Mouse (Mus musculus) layer of hippocampus, adult 11-12 months (tissue): ENCODE measurements around the gene Phf10.
A peak's percentile ranks its signal among the peaks of the same experiment; 100 is the strongest.
"Not testable (repeated sequence)": the region's sequence is repeated elsewhere in the genome, so short reads cannot be mapped to it uniquely, and the experiment has no call there.

Experiments used
- DNase-seq: peaks from one replicate; pipeline ENCODE4 v3.0.0; 2022; ENCODE audit warnings: low spot score

Gene Phf10

GRCm38 (mm10) chr17:14960951-14961556 is at the start of gene Phf10:
Phf10 (minus strand) TSS chr17:14961273.
- DNase-seq, result not testable (repeated sequence)

GRCm38 (mm10) chr17:15009706-15010413 is 48.8 kb upstream of the Phf10 start, which contains the start of gene Gm3435:
Gm3435 (plus strand) TSS chr17:15010176.
- not testable (repeated sequence) for DNase-seq

GRCm38 (mm10) chr17:15009088-15009487 is 48.0 kb upstream of the Phf10 start:
- DNase-seq, result not testable (repeated sequence)

- not testable (repeated sequence) for DNase-seq
These were observed 39.0 kb upstream of the Phf10 start for GRCm38 (mm10) chr17:15000047-15000446.

GRCm38 (mm10) chr17:14994140-14994539 is 33.1 kb upstream of the Phf10 start:
- not testable (repeated sequence) for DNase-seq

- not testable (repeated sequence) for DNase-seq
These were observed 32.2 kb upstream of the Phf10 start for GRCm38 (mm10) chr17:14993139-14993832.

GRCm38 (mm10) chr17:14992522-14993138 is 31.6 kb upstream of the Phf10 start:
- not testable (repeated sequence) for DNase-seq

GRCm38 (mm10) chr17:14990116-14990702 is 29.1 kb upstream of the Phf10 start:
- peak; percentile 21 for DNase-seq

GRCm38 (mm10) chr17:14978362-14979038 is 17.4 kb upstream of the Phf10 start, which contains the start of the genes 9030025P20Rik and Gm3417:
9030025P20Rik (plus strand) TSS chr17:14978468.
Gm3417 (minus strand) TSS chr17:14978790.
- not testable (repeated sequence) for DNase-seq

GRCm38 (mm10) chr17:14977718-14978361 is 16.8 kb upstream of the Phf10 start:
- not testable (repeated sequence) for DNase-seq

- DNase-seq, result not testable (repeated sequence)
These were observed 7.4 kb upstream of the Phf10 start for GRCm38 (mm10) chr17:14968373-14968913.

- DNase-seq, result not testable (repeated sequence)
These were observed 583 bp upstream of the Phf10 start for GRCm38 (mm10) chr17:14961557-14962154.

- DNase-seq, result no peak
These were observed 553 bp downstream of the Phf10 start for GRCm38 (mm10) chr17:14960520-14960919.

GRCm38 (mm10) chr17:14959979-14960378 is 1.1 kb downstream of the Phf10 start:
- DNase-seq, result no peak

GRCm38 (mm10) chr17:14958686-14959327 is 2.3 kb downstream of the Phf10 start:
- no peak for DNase-seq

- no peak for DNase-seq
These were observed 7.6 kb downstream of the Phf10 start for GRCm38 (mm10) chr17:14953452-14953851.

- no peak for DNase-seq
These were observed 11.8 kb downstream of the Phf10 start for GRCm38 (mm10) chr17:14949161-14949827.

- DNase-seq, result no peak
These were observed 16.5 kb downstream of the Phf10 start for GRCm38 (mm10) chr17:14944551-14944950.

- no peak for DNase-seq
These were observed 17.4 kb downstream of the Phf10 start for GRCm38 (mm10) chr17:14943729-14944059.
